Mouse (Mus musculus) midbrain, embryonic 15.5 days (tissue): Measurements from ENCODE around the gene Psmc6. TPM values are rescaled to one million over a fixed set of nuclear protein-coding genes. Genes with fewer than 3 reads are reported as not detected.

Experiments
- ATAC-seq: fragments of 200-750 bp; cut with Nextera tagmentation; replicated peaks from 2 replicates; pipeline ENCODE4 v1.8.0; 2017; ENCODE audit warnings: moderate TSS enrichment
- H3K27ac ChIP-seq: fragments of 300-500 bp; sonication (generic); 2 replicates; pipeline ENCODE4 v1.5.1; 2015; ENCODE audit warnings: mild to moderate bottlenecking, inconsistent platforms
- H3K27me3 ChIP-seq: fragments of 300-500 bp; sonication (generic); replicated peaks from 2 replicates; pipeline ENCODE4 v1.6.1; 2015; ENCODE audit warnings: inconsistent platforms
- H3K36me3 ChIP-seq: fragments of 300-500 bp; sonication (generic); replicated peaks from 2 replicates; pipeline ENCODE4 v1.6.1; 2015; ENCODE audit warnings: inconsistent platforms
- H3K4me1 ChIP-seq: fragments of 300-500 bp; sonication (generic); 2 replicates; pipeline ENCODE4 v1.6.1; 2015; ENCODE audit warnings: inconsistent platforms
- H3K4me2 ChIP-seq: fragments of 300-500 bp; sonication (generic); 2 replicates; pipeline ENCODE4 v1.6.1; 2015; ENCODE audit warnings: inconsistent platforms, mild to moderate bottlenecking, moderate library complexity
- H3K4me3 ChIP-seq: fragments of 300-500 bp; sonication (generic); 2 replicates; pipeline ENCODE4 v1.5.1; 2015; ENCODE audit warnings: mild to moderate bottlenecking, inconsistent platforms
- H3K9ac ChIP-seq: fragments of 300-500 bp; sonication (generic); 2 replicates; pipeline ENCODE4 v1.6.1; 2015; ENCODE audit warnings: mild to moderate bottlenecking, inconsistent platforms
- H3K9me3 ChIP-seq: fragments of 300-500 bp; sonication (generic); 2 replicates; pipeline ENCODE4 v1.6.1; 2016; ENCODE audit warnings: inconsistent platforms
- WGBS: fragments of 180-500 bp; shearing (Covaris S2); methylation state at CpG from one replicate; pipeline ENCODE4 v1.1.7; 2015; ENCODE audit warnings: mixed read lengths; 5-methylcytosine and 5-hydroxymethylcytosine counted together
- polyA plus RNA-seq: library from polyadenylated mRNA; unstranded; fragments of >200 nt; fragmentation: Nextera tagmentation; extraction: Ambion mirVana; gene quantifications from 2 replicates; pipeline ENCODE4 v1.2.1, GENCODE M21; 2015

Psmc6 gene
- 140 and 147 TPM in 2 replicates for polyA plus RNA-seq

GRCm38 (mm10) chr14:45329589-45330181 is at the start of gene Psmc6:
Gene Psmc6, plus strand, starts transcription at chr14:45329788.
- 1% methylated on average over 44 of the region's 44 CpGs for WGBS
- ATAC-seq = peak; percentile 97
- Histone ChIP-seq H3K4me3 (peak within 1 kb of the TSS; percentile 75), H3K4me1 (peaks cover 14% of the 10 kb centered on the region), H3K36me3 (peaks cover 10% of the 10 kb centered on the region; the same call in 1 of the 2 replicates), H3K4me2 (peak within 1 kb of the TSS; percentile 48), H3K9ac (peak within 1 kb of the TSS; percentile 76), H3K9me3 (no peaks in the 10 kb centered on the region), H3K27me3 (no peaks in the 10 kb centered on the region), H3K27ac (peak within 1 kb of the TSS; percentile 85)

GRCm38 (mm10) chr14:45282066-45282465 is 47.5 kb upstream of the Psmc6 start:
- H3K27ac ChIP-seq = no peak overlapping the region
- ATAC-seq = no peak
- no peaks in the 10 kb centered on the region for H3K9me3 ChIP-seq
- 90% methylated on average over 3 of the region's 3 CpGs for WGBS
- no peaks in the 10 kb centered on the region for H3K4me1 ChIP-seq
- H3K9ac ChIP-seq = no peak overlapping the region
- H3K4me2 ChIP-seq = no peak overlapping the region
- H3K27me3 ChIP-seq = no peaks in the 10 kb centered on the region
- H3K36me3 ChIP-seq = peaks cover 10% of the 10 kb centered on the region; the same call in 1 of the 2 replicates
- H3K4me3 ChIP-seq = no peak overlapping the region

GRCm38 (mm10) chr14:45291608-45292007 is 38.0 kb upstream of the Psmc6 start:
- no peak for ATAC-seq
- 84% methylated on average over 4 of the region's 4 CpGs for WGBS
- no peak overlapping the region for H3K4me3 ChIP-seq

GRCm38 (mm10) chr14:45303939-45304338 is 25.6 kb upstream of the Psmc6 start:
- H3K9me3 ChIP-seq = no peaks in the 10 kb centered on the region
- no peaks in the 10 kb centered on the region for H3K4me1 ChIP-seq
- H3K9ac ChIP-seq = no peak overlapping the region
- no peak overlapping the region for H3K4me3 ChIP-seq
- peaks cover 19% of the 10 kb centered on the region for H3K36me3 ChIP-seq
- peak; percentile 81 for ATAC-seq
- 23% methylated on average over 4 of the region's 4 CpGs for whole genome bisulfite sequencing
- H3K27me3 ChIP-seq = no peaks in the 10 kb centered on the region
- no peak overlapping the region for H3K27ac ChIP-seq
- no peak overlapping the region for H3K4me2 ChIP-seq

More at GRCm38 (mm10) chr14:45291608-45292007, 38.0 kb upstream of the Psmc6 start:
- Histone ChIP-seq H3K27me3 (no peaks in the 10 kb centered on the region), H3K4me2 (no peak overlapping the region), H3K9me3 (no peaks in the 10 kb centered on the region), H3K27ac (no peak overlapping the region), H3K4me1 (no peaks in the 10 kb centered on the region), H3K9ac (no peak overlapping the region), H3K36me3 (peaks cover 14% of the 10 kb centered on the region; the same call in 1 of the 2 replicates)

GRCm38 (mm10) chr14:45304389-45304788 is 25.2 kb upstream of the Psmc6 start:
- Histone ChIP-seq H3K4me1 (no peaks in the 10 kb centered on the region), H3K9me3 (no peaks in the 10 kb centered on the region), H3K36me3 (peaks cover 15% of the 10 kb centered on the region), H3K27ac (no peak overlapping the region), H3K4me3 (no peak overlapping the region), H3K4me2 (no peak overlapping the region), H3K9ac (no peak overlapping the region), H3K27me3 (no peaks in the 10 kb centered on the region)
- peak; percentile 52; the same call in 1 of the 2 replicates for ATAC-seq
- 53% methylated on average over 4 of the region's 4 CpGs for WGBS

GRCm38 (mm10) chr14:45305852-45306251 is 23.7 kb upstream of the Psmc6 start:
- Histone ChIP-seq H3K27ac (no peak overlapping the region), H3K27me3 (no peaks in the 10 kb centered on the region), H3K9ac (no peak overlapping the region), H3K4me2 (no peak overlapping the region), H3K4me3 (no peak overlapping the region), H3K36me3 (peaks cover 10% of the 10 kb centered on the region), H3K9me3 (no peaks in the 10 kb centered on the region), H3K4me1 (no peaks in the 10 kb centered on the region)
- 95% methylated on average over 5 of the region's 5 CpGs for WGBS
- ATAC-seq = no peak

- WGBS = 94% methylated on average over 8 of the region's 8 CpGs
- no peak for ATAC-seq
- no peaks in the 10 kb centered on the region for H3K27me3 ChIP-seq
- H3K4me1 ChIP-seq = no peaks in the 10 kb centered on the region
- H3K9ac ChIP-seq = no peak overlapping the region
- H3K9me3 ChIP-seq = no peaks in the 10 kb centered on the region
- H3K27ac ChIP-seq = no peak overlapping the region
- no peak overlapping the region for H3K4me2 ChIP-seq
- H3K4me3 ChIP-seq = no peak overlapping the region
- peaks cover 3% of the 10 kb centered on the region for H3K36me3 ChIP-seq
Observed at GRCm38 (mm10) chr14:45307630-45308328, 21.8 kb upstream of the Psmc6 start.

- H3K4me1 ChIP-seq = no peaks in the 10 kb centered on the region
- H3K4me2 ChIP-seq = no peak overlapping the region
- no peak for ATAC-seq
- H3K27ac ChIP-seq = no peak overlapping the region
- 85% methylated on average over 13 of the region's 13 CpGs for WGBS
- H3K4me3 ChIP-seq = no peak overlapping the region
- no peak overlapping the region for H3K9ac ChIP-seq
- peaks cover 3% of the 10 kb centered on the region for H3K36me3 ChIP-seq
- no peaks in the 10 kb centered on the region for H3K9me3 ChIP-seq
- H3K27me3 ChIP-seq = no peaks in the 10 kb centered on the region
Observed at GRCm38 (mm10) chr14:45309646-45310045, 19.9 kb upstream of the Psmc6 start.

GRCm38 (mm10) chr14:45310101-45310500 is 19.5 kb upstream of the Psmc6 start:
- no peaks in the 10 kb centered on the region for H3K9me3 ChIP-seq
- H3K4me2 ChIP-seq = no peak overlapping the region
- H3K9ac ChIP-seq = no peak overlapping the region
- H3K27me3 ChIP-seq = no peaks in the 10 kb centered on the region
- no peak overlapping the region for H3K4me3 ChIP-seq
- no peak overlapping the region for H3K27ac ChIP-seq
- 94% methylated on average over 14 of the region's 14 CpGs for WGBS
- H3K36me3 ChIP-seq = 0 out of 2 replicates have a peak, but pooled peaks cover under 1% of the 10 kb centered on the region
- ATAC-seq = no peak
- peaks cover 1% of the 10 kb centered on the region; the same call in 1 of the 2 replicates for H3K4me1 ChIP-seq

- H3K4me1 ChIP-seq = peaks cover 29% of the 10 kb centered on the region
- H3K36me3 ChIP-seq = no peaks in the 10 kb centered on the region
- no peak for ATAC-seq
- WGBS = 83% methylated on average over 5 of the region's 5 CpGs
- peak overlapping the region; percentile 87; the same call in 1 of the 2 replicates for H3K9ac ChIP-seq
- peak overlapping the region; percentile 73 for H3K4me3 ChIP-seq
- H3K9me3 ChIP-seq = no peaks in the 10 kb centered on the region
- H3K27me3 ChIP-seq = no peaks in the 10 kb centered on the region
- H3K27ac ChIP-seq = no peak overlapping the region
- H3K4me2 ChIP-seq = peak overlapping the region; percentile 53
Observed at GRCm38 (mm10) chr14:45316927-45317326, 12.7 kb upstream of the Psmc6 start.

GRCm38 (mm10) chr14:45317921-45318411 is 11.6 kb upstream of the Psmc6 start:
- Histone ChIP-seq H3K4me1 (peaks cover 29% of the 10 kb centered on the region), H3K4me2 (peak overlapping the region; percentile 53), H3K27me3 (no peaks in the 10 kb centered on the region), H3K4me3 (peak overlapping the region; percentile 73), H3K9ac (peak overlapping the region; percentile 87), H3K27ac (peak overlapping the region; percentile 97), H3K9me3 (no peaks in the 10 kb centered on the region), H3K36me3 (no peaks in the 10 kb centered on the region)
- under 1% methylated on average over 34 of the region's 38 CpGs for WGBS
- no peak; the same call in 1 of the 2 replicates for ATAC-seq

GRCm38 (mm10) chr14:45318426-45319236 is 11.0 kb upstream of the Psmc6 start, which contains the start of gene Ero1l:
Gene Ero1l, minus strand, starts transcription at chr14:45318771.
- H3K9ac ChIP-seq = peak within 1 kb of the TSS; percentile 87
- ATAC-seq = peak; percentile 97
- H3K27ac ChIP-seq = peak within 1 kb of the TSS; percentile 97
- no peaks in the 10 kb centered on the region for H3K27me3 ChIP-seq
- H3K9me3 ChIP-seq = no peaks in the 10 kb centered on the region
- H3K36me3 ChIP-seq = no peaks in the 10 kb centered on the region
- 2% methylated on average over 67 of the region's 74 CpGs for WGBS
- peak within 1 kb of the TSS; percentile 73 for H3K4me3 ChIP-seq
- H3K4me2 ChIP-seq = peak within 1 kb of the TSS; percentile 53
- peaks cover 29% of the 10 kb centered on the region for H3K4me1 ChIP-seq
